Mouse (Mus musculus): ENCODE results near the gene Mxd1. TPM values are rescaled to one million over a fixed set of nuclear protein-coding genes. Genes with fewer than 3 reads are reported as not detected.

Mxd1 gene
- polyA plus RNA-seq, 1 experiment from 2014 or later = 16.6 TPM

DNA sequence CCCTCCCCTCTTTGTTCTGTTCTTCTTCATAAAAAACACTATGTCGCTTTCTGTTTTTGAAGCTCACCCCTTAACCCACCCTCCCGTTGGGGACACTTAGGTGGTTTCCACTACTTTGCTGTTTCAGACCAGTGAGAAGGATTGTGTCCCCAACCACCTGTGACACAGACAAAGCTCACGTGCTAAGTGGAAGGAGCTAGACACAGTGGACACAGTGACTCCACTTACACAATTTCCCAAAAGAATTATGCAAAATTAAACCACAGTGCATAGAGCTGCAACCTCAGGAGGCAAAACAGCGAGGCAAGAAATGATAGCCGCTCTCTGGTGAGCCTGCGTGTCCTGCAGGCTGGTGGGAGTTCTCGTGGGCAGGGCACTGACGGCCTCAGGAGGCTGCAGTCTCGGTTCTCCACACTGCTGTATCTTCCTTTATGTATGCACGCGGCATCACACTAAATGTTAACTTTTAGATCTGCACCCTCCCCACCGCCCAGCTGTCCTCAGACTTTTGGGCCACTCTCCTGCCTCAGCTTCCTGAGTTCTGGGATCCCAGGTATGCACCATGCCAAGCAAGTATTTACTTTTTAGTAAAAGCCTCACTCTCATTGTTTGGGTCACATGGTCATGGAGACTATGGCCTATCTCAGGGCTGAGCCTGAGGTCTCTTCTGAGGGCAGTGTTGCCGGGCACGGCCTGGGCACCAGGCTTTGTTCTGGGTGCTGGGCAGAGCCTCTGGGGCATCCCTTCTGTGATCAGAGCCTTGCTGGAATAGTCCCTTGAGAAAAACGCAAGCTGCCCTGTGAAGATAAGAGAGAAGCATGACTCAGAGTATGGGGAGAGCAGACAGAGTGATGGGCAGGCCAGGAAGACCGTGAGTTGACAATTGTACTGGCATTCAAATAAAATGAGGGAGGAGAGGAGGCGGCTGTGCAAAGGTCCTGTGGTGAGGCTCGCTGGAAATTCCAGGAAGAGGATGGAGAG, 29.5 kb downstream of the Mxd1 start:
- Histone ChIP-seq H3K79me2 (ENCODE audit: inconsistent target) (no peaks in the 10 kb centered on the region), H3K4me3 (ENCODE audit: inconsistent target) (no peak overlapping the region), H3K27ac (no peak overlapping the region), H3K36me3 (ENCODE audit: inconsistent target) (no peaks in the 10 kb centered on the region)
- WGBS (ENCODE audit: missing documents) = 63% methylated on average over 18 of the region's 18 CpGs

DNA sequence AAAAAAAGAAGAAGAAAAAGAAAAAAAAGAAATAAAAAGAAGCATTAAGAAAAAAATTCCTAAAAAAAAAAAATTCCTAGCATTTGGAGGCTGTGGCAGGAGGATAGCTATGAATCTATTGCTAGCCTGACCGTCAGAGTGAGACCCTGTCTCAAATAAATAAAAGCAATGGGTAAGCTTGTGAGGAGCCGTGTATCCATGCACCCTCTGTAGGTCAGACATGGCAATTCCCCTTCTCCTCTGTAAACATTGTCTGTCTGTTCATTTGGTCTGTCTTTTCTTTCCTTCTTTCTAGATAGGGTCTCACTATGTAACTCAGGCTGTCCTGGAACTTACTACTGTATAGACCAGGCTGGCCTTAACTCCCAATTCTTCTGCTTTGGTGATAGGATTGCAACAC, 30.5 kb downstream of the Mxd1 start:
- H3K4me3 ChIP-seq (ENCODE audit: inconsistent target) = no peak overlapping the region
- H3K27ac ChIP-seq = no peak overlapping the region
- H3K36me3 ChIP-seq (ENCODE audit: inconsistent target) = no peaks in the 10 kb centered on the region
- no peaks in the 10 kb centered on the region for H3K79me2 ChIP-seq (ENCODE audit: inconsistent target)
- WGBS (ENCODE audit: missing documents) = 71% methylated on average over 2 of the region's 2 CpGs

DNA sequence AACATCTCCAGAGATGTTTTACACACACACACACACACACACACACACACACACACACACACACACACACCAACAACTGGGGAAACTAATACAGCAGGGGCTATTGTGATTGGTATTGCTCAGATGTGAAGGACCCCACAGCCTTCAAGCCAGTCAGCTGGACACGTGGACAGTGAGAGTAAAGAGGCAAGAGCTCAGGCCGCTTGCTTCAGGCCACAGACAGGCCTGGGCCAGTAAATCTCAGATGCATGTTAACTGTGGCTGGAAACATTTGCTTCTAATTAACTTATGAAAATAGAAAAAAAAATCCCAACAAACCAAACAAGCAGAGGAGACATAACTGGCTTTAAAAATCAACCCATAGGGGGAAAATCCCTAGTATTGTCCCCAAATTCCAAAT, 31.1 kb downstream of the Mxd1 start:
- no peak overlapping the region for H3K4me3 ChIP-seq (ENCODE audit: inconsistent target)
- H3K27ac ChIP-seq = no peak overlapping the region
- H3K79me2 ChIP-seq (ENCODE audit: inconsistent target) = no peaks in the 10 kb centered on the region
- H3K36me3 ChIP-seq (ENCODE audit: inconsistent target) = no peaks in the 10 kb centered on the region
- 100% methylated on average over 2 of the region's 2 CpGs for WGBS (ENCODE audit: missing documents)

DNA sequence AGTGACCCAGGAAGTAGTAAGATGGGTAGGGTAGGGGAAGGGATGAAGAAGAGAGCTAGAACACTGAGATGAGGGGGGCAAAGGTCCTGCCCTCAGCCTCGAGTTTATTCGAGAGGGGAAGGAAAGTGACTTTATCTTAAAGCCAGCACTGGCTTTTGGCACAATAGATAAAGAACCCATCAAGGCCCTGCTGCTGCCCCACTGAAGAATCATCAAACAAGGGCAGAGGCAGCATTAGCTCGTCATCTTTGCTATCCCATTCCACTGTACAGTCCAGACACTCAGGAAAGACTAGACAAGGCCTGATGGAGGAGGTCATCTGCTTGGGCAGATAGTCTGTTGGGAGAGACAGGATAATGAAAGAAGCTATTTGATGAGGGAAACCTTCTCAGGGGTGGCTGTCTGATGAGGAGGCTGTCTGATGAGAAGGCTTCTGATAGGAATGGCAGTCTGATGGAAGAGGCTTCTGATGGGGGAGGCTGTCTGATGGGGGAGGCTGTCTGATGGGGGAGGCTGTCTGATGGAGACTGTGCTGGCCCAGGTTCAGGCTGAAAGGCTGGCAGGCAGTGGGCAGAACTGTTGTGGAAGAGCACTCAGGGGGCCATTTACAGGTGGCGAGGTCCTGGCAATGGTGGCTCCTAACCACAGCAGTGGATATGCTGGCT, 31.7 kb downstream of the Mxd1 start:
- Histone ChIP-seq H3K36me3 (ENCODE audit: inconsistent target) (no peaks in the 10 kb centered on the region), H3K79me2 (ENCODE audit: inconsistent target) (no peaks in the 10 kb centered on the region), H3K4me3 (ENCODE audit: inconsistent target) (no peak overlapping the region), H3K27ac (no peak overlapping the region)
- WGBS (ENCODE audit: missing documents) = 66% methylated on average over 4 of the region's 4 CpGs

DNA sequence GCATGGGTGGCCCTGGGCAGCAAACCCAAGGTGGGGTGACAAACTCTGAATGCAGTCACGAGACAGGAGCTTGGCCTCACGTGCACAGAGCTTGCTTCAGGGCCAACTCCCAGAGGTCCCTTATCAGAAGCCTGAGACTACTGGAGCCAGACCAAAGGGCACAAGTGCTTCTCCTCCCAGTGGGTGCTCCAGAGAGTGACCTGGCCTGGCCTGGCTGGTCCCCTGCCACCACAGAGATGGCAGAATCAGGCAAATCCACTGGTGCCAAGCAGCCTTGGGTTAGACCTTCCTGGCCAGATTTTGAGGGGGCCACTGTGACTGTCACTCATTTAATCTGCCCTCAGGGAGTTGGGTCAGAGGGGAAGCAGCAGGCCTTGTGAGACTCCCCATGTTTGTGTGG, 32.5 kb downstream of the Mxd1 start:
- 93% methylated on average over 2 of the region's 2 CpGs for WGBS (ENCODE audit: missing documents)

DNA sequence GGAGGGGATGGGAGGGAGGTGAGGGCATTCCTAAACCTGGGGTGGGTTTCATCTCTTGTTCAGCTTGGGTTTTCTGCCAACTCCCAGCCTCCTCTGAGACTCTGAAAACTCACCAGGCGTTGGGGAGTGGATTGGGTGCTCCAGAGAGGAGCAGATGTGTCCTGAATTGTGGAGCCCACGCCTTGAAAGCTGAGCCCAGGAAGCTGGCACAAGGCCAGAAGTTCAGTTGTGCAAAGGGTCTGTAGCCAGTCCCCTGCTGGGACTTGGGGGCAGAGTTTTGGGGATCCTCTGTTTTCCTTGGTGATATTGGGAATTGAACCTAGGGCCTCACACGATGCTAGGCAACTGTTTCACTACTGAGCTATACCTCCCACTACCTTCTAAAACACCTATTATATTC, 38.8 kb downstream of the Mxd1 start:
- 89% methylated on average over 3 of the region's 3 CpGs for WGBS (ENCODE audit: missing documents)
- Histone ChIP-seq H3K4me3 (ENCODE audit: inconsistent target) (no peak overlapping the region), H3K79me2 (ENCODE audit: inconsistent target) (no peaks in the 10 kb centered on the region), H3K27ac (no peak overlapping the region), H3K36me3 (ENCODE audit: inconsistent target) (no peaks in the 10 kb centered on the region)

More for the DNA sequence above, 32.5 kb downstream of the Mxd1 start:
- Histone ChIP-seq H3K4me3 (ENCODE audit: inconsistent target) (no peak overlapping the region), H3K27ac (no peak overlapping the region), H3K79me2 (ENCODE audit: inconsistent target) (no peaks in the 10 kb centered on the region), H3K36me3 (ENCODE audit: inconsistent target) (no peaks in the 10 kb centered on the region)

DNA sequence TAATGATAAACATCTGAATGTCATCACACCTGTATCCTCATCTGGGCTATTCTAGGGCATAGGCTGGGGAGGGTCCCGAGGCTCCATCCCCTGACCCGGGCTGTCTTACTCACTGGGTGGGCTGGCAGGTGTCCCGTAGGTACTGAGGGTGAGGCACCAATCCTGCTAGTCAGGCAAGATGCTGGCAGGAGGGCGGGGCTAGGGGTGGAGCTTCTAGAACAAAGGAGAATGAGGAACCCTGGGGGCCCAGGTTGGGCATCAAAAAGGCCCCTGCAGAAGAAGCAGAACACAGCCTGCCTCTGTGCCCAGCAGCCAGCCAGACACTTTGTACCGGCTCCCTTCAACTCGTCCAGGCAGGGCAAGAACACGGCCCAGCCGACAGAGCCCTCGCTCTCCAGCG, 41.0 kb downstream of the Mxd1 start, which contains the start of gene Asprv1:
Gene Asprv1 (plus strand): TSS at position 219 of the 400 bp plus-strand sequence.
- H3K4me3 ChIP-seq (ENCODE audit: inconsistent target) = no peak within 1 kb of the TSS
- no peaks in the 10 kb centered on the region for H3K79me2 ChIP-seq (ENCODE audit: inconsistent target)
- no peak within 1 kb of the TSS for H3K27ac ChIP-seq
- no peaks in the 10 kb centered on the region for H3K36me3 ChIP-seq (ENCODE audit: inconsistent target)
- WGBS (ENCODE audit: missing documents) = 70% methylated on average over 10 of the region's 10 CpGs

DNA sequence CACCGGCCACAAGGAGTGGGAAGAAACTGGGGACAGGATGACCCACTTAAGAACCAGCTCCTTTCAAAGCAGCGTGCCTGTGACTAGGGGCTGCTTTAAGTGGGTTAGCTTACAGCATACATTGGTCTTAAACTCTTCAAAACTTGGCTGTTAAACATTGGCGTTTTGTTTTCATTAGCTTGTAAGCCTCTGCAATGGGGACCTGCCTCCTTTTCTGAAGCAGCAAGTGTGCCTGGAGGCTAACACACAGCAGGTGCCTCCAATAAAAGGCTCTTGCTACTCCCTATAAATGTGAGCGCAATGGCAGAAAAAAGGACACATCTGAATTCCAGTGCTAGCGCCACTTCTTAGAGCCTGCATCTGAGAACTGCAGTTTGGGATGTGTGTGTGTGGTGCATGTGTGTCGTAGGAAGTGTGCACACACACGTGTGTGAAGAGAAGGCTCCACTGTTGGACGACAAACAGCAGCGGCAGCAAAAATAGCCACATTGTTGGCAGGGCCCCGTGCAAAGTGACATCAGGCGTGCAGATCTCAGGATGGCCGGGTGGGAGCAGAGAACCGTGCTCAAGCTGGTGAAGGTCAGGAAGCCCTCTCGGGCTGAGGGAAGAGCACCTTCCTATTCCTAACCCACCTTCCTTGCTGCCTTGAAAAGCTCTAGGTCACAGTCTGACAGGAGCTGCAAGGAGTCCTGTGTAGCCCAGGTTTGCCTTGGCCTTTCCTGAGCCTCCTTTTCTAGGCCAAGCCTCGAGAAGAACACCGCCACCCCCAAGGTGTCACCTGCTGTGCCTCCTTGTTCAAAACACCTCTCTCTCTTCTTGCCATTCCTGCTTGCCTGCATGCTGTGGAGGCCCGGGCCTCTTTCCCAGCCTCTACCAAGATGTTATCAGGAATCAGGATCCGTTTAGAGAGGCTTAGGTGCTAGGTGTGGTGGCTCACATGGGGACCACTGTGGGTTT, 44.6 kb downstream of the Mxd1 start:
- 90% methylated on average over 18 of the region's 18 CpGs for WGBS (ENCODE audit: missing documents)

DNA sequence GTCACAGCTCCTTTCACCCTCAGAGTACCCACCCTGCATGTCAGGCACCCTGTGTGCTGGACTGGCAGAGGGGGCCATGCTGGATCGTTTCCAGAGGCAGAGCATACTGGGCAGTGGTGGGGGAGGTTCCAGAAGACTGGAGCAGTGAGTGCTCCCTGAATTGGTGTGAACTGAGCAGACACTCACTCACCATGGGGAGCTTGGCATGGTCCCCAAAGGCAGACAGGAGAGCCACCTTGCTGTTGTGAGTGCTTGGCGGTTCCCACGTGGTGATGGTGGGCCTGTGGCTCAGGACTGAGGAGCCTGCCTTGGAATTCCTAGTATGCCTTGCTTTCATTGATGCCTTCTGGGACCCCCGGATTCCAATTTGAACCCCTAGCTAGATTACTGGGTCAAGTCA, 45.8 kb downstream of the Mxd1 start:
- H3K79me2 ChIP-seq (ENCODE audit: inconsistent target) = no peaks in the 10 kb centered on the region
- H3K27ac ChIP-seq = no peak overlapping the region
- H3K4me3 ChIP-seq (ENCODE audit: inconsistent target) = no peak overlapping the region
- WGBS (ENCODE audit: missing documents) = 86% methylated on average over 4 of the region's 4 CpGs
- no peaks in the 10 kb centered on the region for H3K36me3 ChIP-seq (ENCODE audit: inconsistent target)

More for the DNA sequence above, 44.6 kb downstream of the Mxd1 start:
- Histone ChIP-seq H3K27ac (no peak overlapping the region), H3K36me3 (ENCODE audit: inconsistent target) (no peaks in the 10 kb centered on the region), H3K79me2 (ENCODE audit: inconsistent target) (no peaks in the 10 kb centered on the region), H3K4me3 (ENCODE audit: inconsistent target) (no peak overlapping the region)

DNA sequence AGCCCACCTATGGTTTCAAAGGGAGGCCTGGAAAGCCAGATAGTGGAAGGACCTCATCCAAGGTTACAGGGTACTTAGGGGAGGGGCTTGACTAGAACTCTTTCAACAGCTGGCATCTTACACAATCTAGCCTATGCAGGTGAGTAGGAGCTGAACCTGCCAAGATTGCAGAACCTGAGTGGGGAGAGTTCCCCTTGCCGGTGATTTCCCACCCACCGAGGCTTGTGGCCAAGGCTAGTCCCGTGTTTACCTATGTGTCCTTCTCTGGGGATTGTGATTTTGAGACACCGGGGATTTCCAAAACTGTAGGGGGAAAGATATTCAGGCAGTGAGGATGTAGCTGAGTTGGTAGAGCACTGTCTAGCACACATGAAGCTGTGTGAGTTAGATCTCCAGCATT, 53.7 kb downstream of the Mxd1 start:
- Histone ChIP-seq H3K36me3 (ENCODE audit: inconsistent target) (no peaks in the 10 kb centered on the region), H3K4me3 (ENCODE audit: inconsistent target) (no peak overlapping the region), H3K27ac (no peak overlapping the region), H3K79me2 (ENCODE audit: inconsistent target) (no peaks in the 10 kb centered on the region)
- WGBS (ENCODE audit: missing documents) = 90% methylated on average over 4 of the region's 4 CpGs

DNA sequence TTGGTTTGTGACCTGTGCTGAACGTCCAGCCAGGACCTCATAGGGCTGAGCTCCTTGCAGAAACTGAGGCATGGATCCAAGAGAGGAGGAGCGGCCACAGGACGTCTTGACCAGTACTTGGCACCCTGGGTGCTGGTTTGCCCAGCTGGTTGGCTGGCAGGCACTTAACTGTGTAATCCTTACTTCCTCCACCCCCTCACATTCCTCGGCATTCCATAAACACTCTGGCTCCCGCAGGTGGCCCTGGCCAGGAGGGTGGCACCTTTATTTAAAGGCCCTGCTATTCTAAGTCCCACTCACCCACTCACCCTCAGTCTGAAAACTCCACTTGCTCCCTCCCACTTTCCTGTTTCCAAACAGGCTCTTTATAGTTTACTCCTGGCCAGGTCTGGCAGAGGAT, 58.2 kb downstream of the Mxd1 start:
- H3K27ac ChIP-seq = no peak overlapping the region
- no peak overlapping the region for H3K4me3 ChIP-seq (ENCODE audit: inconsistent target)
- 92% methylated on average over 5 of the region's 5 CpGs for WGBS (ENCODE audit: missing documents)
- H3K79me2 ChIP-seq (ENCODE audit: inconsistent target) = no peaks in the 10 kb centered on the region
- H3K36me3 ChIP-seq (ENCODE audit: inconsistent target) = no peaks in the 10 kb centered on the region

DNA sequence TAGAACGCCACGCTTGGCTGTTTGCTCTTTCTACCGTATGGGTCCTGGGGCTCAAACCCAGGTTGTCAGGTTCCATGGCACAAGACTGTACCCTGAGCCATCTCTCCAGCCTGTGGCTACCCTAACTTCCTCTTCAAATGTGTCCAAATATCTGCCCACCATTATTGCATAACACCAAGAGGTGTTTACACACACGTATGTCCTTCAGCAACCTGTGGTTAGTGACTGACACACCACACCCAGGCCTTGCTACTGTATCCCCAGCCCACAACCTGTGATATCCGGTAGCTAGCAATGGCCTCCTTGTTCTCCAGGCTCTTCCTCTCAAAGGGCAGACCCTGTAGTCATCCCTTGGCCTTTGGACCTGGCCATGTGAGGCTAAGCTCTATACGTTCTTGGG, 59.7 kb downstream of the Mxd1 start:
- Histone ChIP-seq H3K27ac (no peak overlapping the region), H3K36me3 (ENCODE audit: inconsistent target) (no peaks in the 10 kb centered on the region), H3K79me2 (ENCODE audit: inconsistent target) (no peaks in the 10 kb centered on the region), H3K4me3 (ENCODE audit: inconsistent target) (no peak overlapping the region)
- WGBS (ENCODE audit: missing documents) = 63% methylated on average over 6 of the region's 6 CpGs

DNA sequence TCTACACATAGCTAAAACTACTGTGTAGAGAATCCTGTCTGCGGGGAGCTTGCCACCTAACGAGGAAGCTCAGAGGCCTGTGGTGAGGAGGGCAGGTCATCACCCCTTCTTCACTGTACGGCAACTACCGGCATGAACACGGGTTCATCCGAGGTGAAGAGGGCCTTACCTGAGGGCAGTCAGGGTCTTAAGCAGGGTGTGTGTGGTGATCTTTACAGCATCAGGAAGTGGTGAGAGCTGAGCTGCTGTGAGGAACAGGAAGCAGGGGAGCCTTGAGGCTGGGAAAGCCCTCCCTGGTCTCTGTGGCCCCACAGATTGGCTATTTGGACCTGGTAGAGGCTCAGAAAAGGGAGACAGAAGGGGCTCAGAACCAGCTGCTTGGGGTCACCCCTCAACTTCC, 61.5 kb downstream of the Mxd1 start:
- WGBS (ENCODE audit: missing documents) = 17% methylated on average over 6 of the region's 6 CpGs
- Histone ChIP-seq H3K36me3 (ENCODE audit: inconsistent target) (no peaks in the 10 kb centered on the region), H3K27ac (no peak overlapping the region), H3K4me3 (ENCODE audit: inconsistent target) (no peak overlapping the region), H3K79me2 (ENCODE audit: inconsistent target) (no peaks in the 10 kb centered on the region)

DNA sequence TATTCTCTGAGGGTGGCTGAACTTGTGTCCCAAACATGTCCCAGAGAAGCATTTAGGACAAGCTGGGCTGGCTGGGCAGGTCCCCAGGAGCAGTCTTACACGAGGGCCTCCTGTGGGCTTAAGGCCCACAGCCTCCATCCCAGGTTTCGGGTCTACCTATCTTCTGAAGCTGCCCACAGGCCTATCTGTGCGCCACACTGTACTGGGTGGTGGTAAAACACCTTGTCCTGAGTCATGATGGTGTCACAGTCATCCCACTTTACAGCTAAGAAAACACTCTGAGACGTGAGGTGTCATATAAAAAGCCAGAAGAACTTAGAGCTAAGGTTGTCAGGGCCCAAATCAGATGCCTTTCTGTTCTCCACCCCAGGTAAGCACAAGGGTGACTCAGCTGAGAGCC, 62.7 kb downstream of the Mxd1 start:
- 100% methylated on average over 4 of the region's 4 CpGs for WGBS (ENCODE audit: missing documents)
- Histone ChIP-seq H3K36me3 (ENCODE audit: inconsistent target) (no peaks in the 10 kb centered on the region), H3K4me3 (ENCODE audit: inconsistent target) (no peak overlapping the region), H3K79me2 (ENCODE audit: inconsistent target) (no peaks in the 10 kb centered on the region), H3K27ac (no peak overlapping the region)
